Mouse (Mus musculus) cerebellum, postnatal 14 days (tissue): ENCODE measurements around the gene Serinc2.
A peak's percentile ranks its signal among the peaks of the same experiment; 100 is the strongest.

ENCODE experiments used
- DNase-seq, 2 experiments: peaks; one replicate each; pipeline ENCODE4 v3.0.0; 2021; ENCODE audit warnings: mixed read lengths in 2 of 2

The Serinc2 gene

DNA sequence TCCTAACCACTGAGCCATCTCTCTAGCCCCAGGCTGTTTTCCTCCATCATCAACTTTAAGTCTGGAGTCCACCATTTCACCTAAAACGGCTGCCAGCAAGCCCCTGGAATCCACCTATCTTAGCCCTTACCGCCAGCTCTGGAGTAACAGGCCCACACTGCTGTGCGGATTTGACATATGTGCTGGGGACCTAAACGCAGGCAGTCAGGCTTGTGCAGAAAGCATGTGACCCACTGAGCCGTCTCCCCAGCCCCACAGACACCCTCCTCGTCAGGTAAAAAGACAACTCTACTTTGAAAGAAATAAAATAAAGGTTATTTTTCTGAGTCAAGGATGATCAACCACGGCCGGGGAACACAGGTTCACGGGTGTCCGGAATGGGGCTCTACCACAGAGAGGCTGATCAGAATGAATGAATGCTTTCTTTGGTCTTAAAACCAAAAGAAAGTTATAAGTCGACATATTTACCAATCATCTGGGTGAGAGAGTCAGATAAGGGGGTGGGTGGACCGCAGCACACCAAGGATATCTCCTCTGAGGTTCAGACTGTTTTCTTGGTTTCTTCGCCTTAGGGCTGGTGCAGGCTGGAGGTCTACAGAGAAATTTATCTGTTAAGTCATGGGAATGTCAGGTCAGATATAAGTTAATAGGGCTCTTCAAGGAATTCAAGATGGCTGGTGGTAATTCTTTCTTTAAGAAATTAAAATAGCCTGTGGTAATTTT is 17.4 kb upstream of the Serinc2 start:
- no peak for DNase-seq

DNA sequence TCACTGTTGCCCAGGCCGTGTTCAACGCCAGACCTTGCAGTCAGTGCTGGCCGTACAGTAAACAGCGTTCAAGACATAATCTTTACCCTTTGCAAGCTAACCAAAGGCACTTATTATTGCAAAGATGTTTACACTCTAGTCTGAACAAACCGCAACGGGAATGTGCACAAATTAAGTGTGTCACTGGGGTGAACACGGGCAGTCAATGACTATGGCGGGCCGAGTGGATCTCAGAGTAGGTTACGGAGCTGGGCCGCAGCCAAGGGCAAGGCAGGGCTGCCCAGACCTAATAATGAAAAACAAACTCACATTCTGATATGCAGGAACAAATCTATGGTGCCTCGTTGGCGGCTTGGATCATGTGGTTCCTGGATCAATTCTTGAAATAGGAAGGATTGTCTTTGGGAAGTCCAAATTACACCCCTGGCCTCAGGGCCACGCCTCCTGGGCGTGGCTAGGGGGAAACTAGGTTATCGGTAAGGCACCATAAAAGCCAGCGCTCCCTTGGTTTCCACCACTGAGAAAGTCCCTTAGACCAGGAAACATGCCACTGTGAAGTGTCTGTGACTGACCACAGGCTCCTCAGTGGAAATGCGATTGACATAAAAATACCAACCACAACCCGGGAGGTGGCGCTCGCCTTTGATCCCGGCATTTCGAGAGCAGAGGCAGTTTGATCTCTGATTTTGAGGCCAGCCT is 16.2 kb upstream of the Serinc2 start:
- peak in 1 of 2 experiments; percentile 62 for DNase-seq

DNA sequence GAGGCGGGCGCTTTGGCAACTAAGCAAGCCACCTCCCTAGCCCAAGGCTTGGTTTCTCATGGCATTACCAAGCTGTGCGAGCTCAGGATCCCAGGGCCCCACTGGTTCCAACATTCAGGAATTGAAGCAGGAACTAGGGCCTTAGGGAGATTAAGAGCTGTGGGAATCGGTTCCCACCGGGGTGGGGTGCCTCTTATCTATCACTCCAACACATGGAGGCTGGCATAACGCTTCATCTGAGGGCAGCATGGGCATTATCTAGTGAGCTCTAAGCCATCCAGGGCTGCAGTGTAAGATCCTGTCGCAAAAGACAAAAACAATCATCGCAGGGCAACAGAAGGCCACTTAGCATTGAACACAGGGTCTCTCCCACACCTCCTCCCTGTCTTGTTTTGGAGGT is 15.5 kb upstream of the Serinc2 start:
- no peak for DNase-seq

DNA sequence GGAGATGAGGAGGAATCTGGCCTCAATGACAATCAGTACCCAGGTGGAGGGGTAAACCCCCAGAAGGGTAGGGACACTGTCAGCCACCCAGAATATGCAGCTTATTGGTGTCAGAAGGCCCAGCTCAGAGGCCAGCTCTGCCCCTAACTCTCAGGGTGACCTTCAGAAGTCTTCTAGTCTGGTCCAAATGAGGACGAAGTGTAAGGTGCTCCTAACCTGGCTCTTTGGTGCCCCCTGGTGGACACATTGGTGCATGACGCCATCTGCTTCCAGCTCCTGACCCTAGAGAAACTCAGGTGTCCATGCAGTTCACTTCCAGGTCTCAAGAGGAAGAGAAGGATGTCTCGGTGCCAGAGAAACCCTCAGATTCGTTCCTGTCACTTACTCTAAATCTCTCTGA is 13.3 kb upstream of the Serinc2 start:
- peak; percentile 93 to 95 for DNase-seq

DNA sequence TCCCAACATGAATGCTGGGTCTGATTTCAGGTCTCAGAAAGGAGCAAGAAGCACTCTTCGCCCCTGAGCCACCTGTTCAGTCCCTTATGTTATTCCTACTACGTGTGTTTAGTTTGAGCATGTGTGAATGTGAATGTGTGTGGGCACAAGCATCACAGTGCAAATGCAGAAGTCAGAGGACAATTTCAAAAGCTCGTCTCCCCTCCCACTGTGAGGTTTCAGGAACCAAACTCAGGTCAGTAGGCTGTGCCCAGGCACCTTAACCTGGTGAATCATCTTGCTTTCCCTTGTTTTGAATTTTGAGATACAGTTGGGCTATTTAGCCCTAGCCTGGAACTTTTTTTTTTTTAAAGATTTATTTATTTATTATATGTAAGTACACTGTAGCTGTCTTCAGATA is 10.8 kb upstream of the Serinc2 start:
- DNase-seq, result no peak

DNA sequence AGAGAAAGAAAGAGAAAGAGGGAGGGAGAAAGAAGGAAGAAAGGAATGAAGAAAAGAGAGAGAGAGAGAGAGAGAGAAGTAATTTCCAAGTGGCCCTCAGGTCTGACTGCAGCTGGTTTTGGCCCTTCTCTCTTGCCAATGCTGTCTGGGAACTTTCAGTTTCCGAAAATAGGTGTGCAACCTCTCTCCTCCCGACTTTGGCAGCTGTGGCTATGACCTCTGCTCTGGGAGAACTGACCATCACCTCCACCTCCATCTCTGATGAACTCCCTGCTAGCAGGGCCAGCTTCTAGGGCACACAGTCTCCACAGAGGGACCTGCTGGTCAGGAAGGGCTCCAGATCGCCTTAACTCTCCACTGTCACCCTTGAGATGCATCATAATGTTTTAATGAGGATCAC is 7.5 kb upstream of the Serinc2 start:
- DNase-seq, result no peak

DNA sequence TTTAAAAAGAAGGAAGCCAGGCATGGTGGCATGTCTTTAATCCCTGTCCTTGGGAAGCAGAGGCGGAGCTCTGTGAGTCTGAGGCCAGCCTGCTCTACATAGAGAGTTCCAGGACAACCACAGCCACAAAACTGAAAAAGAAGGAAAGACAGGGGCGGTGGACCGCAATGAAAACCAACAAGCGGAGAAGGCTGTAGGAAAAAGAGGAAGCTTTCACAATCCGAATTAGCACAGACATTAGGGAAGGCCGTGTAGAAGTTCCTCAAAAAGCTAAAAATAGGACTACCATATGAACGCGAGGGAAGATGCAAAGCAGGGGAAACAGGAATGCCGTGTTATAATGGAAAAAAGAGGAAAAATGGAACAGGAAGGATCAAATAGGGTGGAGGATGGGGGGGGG is 4.8 kb upstream of the Serinc2 start:
- DNase-seq, result no peak

DNA sequence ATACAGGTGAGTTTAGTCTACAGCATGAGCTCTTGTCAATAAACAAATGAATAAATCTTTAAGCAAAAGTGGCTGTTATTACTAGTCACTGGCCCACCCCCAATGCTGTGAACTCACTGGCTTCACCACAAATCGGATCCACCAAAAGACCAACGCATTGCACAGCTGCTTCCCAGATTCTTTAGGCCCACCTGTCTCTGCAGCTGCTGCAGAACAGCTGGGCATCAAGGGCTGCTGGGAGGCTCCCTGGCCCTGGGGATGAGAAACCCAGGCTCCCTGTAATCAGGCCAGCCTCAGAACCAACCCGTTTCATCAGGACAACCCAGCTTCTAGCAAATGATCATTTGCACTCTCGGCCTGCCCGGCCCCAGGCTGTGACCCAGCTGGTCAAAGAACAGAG is 3.9 kb upstream of the Serinc2 start:
- DNase-seq, result no peak

DNA sequence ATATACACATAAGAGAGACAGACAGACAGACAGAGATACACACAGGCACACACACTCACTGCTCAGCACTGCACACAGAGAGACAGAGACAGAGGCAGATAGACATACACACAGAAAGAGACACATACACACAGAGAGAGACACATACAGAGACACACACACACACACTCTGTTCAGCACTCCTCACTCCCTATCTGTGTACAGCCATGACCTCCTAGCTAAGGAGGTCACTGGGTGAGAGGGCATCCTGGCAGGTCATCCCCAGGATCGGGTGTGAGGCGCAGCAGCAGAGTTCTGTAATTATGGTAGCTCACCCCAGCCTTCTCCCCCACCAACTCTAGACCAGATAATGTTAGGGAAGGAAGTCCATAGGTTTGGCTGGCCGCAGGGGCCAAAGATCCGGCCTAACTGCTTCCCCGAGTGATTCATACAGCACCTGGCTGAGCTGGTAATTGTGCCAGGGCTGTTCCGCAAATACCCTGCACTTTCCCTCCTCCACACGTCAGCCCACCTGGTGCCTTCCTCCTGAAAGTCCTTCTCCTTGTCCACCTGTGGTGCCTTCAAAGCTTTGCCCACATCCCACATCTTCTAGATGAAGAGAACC is 2.3 kb downstream of the Serinc2 start:
- DNase-seq, result peak in 1 of 2 experiments; percentile 42

DNA sequence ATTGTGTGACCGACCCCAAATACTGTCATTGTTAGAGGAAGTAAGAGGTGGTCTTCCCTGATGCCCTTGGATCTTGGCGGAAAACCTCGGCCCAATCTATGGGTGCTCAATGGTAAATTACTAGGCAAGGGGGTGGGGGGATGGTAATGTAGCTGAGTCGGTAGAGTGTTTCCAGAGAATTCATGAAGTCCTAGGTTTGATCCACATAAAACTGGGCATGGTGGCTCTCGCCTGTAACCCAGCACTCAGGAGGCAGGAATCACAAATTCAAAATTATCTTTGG is 3.2 kb downstream of the Serinc2 start:
- DNase-seq, result no peak

DNA sequence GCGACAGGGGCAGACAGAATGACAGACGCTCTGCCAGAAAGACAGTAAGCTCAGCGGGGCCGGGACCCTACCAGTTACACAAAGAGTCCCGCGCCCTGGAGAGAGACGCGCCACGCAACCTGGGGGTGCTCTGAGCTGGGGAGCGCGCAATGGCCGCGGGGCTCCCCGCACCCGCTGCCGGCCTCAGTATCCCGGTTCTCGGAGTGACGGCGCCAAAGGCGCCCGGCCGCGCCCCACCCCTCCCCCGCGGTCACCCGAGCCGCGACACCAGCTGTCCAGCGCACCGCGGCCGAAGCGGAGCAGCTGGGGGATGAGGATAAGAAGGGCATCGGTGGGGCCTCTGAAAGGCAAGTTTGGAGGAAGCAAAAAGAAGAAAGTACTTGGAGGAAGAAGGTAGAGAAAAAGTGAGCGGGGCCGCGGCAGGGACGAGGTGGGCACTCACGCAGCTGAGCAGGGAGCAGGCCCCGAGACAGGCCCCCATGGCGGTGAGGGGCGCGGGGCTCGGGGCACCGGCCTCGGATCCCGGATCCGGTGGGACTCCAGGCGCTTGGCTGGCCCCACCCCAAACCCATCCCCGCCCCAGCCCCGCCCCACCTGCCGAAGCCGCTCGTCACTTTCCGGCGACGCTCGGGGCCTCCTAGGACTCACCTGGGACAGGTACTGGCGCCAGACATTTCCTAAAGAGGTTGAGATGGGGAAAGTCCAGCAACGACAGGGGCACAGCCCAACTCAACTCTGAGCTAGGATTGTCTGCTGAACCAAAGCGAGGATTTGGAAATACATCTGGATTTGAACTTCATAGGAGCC is 3.8 kb downstream of the Serinc2 start:
- peak; percentile 88 for DNase-seq

DNA sequence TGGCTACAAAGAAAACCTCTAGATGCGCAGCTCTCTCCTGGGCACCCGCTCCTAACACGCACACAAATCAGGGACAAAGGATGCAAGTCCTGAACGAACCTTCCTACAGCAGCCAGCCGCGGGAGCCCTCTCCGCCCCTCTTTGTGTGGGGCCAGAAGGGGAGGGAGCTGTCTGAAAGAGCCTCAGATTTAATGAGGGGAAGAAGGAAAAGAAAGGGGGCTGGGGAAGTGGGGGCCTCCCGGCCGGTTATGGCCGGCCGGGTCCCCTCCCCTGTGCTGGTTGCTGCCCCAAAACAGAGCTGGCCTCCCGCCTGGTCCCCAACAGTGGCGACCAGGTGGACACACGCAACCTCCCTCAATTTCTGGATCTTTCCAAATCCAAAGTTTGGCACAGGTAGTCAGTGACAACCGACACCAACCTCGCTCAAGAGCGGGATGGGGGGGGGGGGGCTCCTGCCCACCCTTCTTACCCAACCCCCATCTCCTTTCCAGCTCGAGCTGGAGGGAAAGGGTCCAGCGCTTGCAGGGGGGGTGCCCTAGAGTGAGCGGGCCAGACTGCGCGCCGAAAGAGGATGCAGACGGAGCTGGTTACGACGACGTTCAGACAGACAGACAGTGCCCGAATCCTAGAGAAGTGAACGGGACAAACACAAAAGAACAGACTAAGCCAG is 4.5 kb downstream of the Serinc2 start:
- DNase-seq, result peak; percentile 82 to 83

DNA sequence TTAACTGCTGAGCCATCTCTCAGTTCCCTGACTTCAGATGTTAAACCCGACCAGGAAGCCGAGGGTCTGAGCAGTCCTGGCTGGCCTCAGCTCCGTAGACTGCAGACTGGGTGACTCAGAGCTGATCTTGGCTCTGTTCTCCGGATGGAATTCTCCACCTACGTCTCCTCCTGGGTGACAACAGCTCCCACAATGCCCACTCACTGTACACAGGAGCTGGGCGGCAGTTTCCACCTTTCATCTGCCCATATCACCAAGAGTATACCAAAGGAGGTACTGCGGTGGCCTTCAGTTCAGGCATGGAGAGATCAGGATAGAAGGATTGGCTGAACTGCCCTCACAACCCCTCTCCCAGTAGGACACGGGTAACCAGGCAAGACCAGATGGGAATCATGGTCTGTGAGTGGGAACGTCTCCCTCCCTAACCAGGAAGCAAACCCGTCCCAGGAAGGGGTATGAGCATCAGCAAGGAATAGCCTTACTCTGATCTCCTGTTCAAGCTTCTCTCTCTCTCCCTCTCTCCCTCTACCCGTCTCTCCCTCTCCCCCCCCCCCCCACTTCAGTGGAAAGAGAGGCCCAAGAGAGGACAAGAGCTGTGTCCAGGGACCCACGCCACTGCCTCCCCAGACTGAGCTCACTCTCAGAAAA is 5.2 kb downstream of the Serinc2 start:
- DNase-seq, result peak; percentile 62 to 72

DNA sequence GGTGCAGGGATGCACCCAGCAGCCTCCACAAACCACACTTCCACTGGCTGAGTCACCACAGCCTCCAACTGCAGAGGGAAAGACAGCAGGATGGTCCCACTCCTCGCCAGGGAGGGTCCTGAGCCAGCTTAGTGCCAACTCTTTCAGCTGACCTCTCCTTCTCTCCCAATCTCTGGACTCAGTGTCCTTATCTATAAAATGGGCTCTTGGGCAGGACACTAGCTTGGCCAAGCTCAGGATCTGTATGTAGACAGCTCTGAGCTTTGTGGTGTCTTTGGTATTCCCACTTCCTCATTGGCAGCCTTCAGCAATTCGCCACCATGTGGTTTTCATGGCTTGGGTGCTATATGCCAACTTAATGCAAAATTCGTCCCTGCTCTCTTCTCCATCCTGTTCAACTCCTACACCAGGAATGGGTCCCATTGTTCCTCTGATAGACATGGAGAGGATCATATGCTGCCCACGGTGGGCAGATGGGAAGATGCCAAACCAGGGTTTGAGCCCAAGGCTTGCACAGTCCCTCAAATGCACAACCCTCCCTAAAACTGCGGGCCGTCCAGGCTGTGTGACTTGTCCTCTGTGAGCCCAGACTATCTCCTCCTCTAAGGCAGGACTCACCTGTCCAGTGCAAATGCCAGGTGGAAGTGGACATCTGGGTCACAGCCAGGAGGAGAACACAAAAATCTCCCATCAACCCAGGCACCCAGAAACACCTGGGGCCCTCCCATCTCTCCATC is 8.2 kb downstream of the Serinc2 start:
- peak; percentile 34 to 35 for DNase-seq

DNA sequence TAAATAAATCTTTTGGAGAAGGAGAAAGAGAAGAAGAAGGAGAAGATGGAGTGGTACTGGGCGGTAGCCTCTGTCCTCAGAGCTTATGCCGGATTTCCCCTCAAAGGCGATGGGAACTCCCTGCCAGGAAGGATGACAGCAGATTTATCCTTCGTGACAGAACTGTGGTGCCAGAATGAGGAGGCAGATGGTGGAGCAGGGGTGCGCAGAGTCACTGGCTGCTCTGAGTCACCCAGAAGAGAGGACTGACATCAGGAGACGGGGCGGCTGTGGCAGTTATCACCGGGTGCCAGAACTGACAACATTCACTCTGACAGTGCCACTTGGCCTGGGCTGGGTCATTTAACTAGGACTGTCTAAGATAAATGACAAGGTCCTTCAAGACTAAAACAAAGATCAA is 8.9 kb downstream of the Serinc2 start:
- peak; percentile 79 to 80 for DNase-seq

DNA sequence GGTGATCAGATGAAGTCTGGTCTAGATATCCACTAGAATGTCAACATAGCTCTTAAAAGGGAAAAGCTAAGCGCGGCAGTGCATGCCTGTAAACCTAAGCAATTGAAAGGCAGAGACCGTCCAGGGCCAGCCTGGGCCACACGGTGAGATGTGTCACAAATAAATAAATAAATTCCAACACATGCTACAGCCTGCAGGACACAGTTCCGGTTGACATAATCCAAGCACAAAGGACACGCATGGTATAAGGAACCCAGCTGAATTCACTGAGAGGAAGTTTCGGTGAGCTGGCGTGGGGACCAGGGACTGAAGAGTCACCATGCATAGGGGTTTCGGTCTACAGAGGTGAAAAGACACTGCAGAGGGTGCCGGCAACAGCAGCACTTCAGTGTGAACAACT is 10.3 kb downstream of the Serinc2 start:
- no peak for DNase-seq

DNA sequence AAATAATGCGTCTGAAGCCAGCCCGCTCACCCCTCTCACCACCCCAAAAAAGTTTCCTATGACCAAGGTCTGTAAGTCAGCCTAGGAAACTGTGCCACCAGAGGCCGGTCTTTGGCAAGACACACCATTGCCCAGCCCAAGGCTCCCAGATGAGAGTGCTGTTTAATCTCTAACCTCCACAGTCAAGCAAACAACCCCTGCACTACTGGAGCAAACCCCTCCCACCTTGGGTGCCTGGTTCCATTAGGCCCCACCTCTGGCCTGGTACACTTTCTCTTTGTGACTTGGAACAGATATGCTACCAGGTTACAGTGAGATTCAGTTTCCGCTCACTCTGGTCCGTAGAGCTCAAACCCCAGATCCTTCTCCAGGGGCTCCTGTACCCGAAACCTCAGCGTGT is 11.9 kb downstream of the Serinc2 start:
- DNase-seq, result no peak

DNA sequence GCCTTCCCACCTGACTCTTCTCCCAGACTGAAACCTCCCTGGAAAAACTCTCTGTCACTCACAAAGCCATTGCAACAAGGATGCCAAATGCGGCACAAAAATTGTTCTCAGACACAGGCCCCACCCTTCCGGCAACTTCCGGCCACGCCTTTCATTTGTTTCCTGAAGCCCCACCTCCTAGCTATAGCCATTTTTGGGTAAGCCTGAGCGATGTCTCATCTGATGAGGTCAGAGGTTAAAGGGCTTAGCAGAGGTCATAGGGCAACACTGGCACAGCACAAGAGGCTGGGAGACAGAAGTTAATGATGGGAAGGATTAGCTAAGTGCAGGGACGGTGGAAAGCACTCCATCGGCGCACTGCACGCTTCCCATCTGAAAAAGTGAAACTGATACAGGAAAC is 12.4 kb downstream of the Serinc2 start:
- no peak for DNase-seq

DNA sequence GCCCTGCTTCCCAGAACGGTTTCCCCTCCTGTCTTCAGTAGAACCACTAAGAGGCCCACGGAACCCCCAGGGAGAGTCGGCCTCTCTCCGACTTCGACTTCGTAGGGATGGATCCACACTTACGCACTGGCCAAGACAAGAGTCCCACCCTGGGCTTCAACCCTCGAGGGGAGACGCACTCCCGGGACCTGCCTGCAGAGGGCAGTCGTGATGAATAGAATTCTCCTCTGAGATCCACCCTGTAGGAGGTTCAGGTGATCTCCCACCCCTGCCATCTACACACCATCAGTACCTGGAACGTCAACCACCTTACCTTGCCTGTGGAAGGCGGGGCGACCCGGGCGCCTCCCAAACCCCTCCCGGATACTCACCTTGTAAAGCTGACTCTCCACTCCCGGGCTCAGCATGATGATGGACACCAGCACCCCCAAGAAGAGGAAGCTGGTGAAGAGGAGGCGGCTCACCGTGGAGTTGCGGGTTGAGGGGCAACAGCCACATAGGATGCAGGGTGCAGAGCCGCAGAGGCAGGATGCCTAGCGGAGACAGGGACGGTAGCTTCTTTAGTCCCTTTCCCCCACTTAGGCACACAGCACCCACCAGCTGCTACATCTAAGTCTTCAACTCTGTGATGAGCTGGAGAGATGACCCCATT is 14.2 kb downstream of the Serinc2 start:
- peak; percentile 86 to 93 for DNase-seq

DNA sequence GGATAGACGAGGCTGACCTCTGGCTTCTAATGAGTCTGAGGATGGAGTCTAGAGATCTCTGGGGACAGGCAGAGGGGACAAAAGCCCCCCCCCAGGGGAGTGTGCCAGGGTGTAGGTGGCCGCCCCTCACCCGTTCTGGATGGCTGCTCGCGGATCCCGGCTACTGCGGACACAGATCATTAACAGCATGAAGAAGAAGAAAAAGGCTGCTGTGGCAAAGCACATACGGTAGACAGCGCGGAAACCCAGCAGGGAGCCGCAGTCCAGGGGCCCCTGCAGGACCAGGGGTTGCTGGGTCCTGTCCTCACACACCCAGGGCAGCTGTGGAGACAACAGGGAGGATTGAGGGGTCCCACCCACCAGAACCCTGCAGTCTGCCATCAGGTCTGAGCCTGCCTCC is 14.9 kb downstream of the Serinc2 start:
- DNase-seq, result no peak

DNA sequence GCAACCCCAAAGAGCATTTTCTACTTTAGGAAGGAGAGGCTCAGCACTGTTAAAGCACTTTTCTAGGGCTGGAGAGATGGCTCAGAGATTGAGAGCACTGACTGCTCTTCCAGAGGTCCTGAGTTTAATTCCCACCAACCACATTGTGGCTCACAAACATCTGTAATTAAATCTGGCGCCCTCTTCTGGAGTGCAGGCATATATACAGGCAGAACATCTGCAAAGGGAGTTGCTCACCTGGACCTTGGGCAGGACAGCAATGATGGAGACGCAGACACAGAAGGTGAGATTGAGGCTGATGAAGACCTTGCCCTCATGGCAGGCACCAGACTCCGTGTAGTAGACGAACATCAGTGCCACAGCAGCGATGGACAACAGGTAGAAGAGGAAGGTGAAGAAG is 18.6 kb downstream of the Serinc2 start:
- DNase-seq, result no peak
